Mouse (Mus musculus) bone marrow macrophage, adult 2 months (primary cell): Measurements from ENCODE around the gene L3mbtl2. TPM values are rescaled to one million over a fixed set of nuclear protein-coding genes. Genes with fewer than 3 reads are reported as not detected.

Experiments used
- H3K27ac ChIP-seq: 2 replicates; pipeline ENCODE4 v1.5.1; 2012; ENCODE audit warnings: low read depth, low read length; ENCODE audit not compliant: insufficient read depth
- H3K4me1 ChIP-seq: 2 replicates; pipeline ENCODE4 v1.6.1; 2012; ENCODE audit warnings: low read length; ENCODE audit not compliant: control insufficient read depth, insufficient read depth
- H3K4me3 ChIP-seq: 2 replicates; pipeline ENCODE4 v1.5.1; 2012; ENCODE audit warnings: mild to moderate bottlenecking, low read length, moderate library complexity; ENCODE audit not compliant: insufficient read depth
- CTCF ChIP-seq: IDR thresholded peaks from 2 replicates; pipeline ENCODE4 v1.5.1; 2012; ENCODE audit warnings: low read depth, mild to moderate bottlenecking, low read length, moderate library complexity
- POLR2A ChIP-seq: IDR thresholded peaks from 2 replicates; pipeline ENCODE4 v1.6.1; 2012; ENCODE audit warnings: mild to moderate bottlenecking, low read depth, low read length, borderline replicate concordance
- polyA plus RNA-seq: library from polyadenylated mRNA; stranded (reverse); fragments of >200 nt; gene quantifications from 2 replicates; pipeline ENCODE4 v1.2.4, GENCODE M21; 2012; ENCODE audit not compliant: missing spikeins, insufficient read depth, insufficient read length

L3mbtl2 gene
- polyA plus RNA-seq, 1 experiment = 11.1 TPM

GRCm38 (mm10) chr15:81729792-81730635, 66.3 kb downstream of the L3mbtl2 start:
- peak overlapping the region; percentile 3 for H3K27ac ChIP-seq
- H3K4me1 ChIP-seq = peaks cover 6% of the 10 kb centered on the region
- TF ChIP-seq POLR2A (no peak), CTCF (no peak)
- H3K4me3 ChIP-seq = peak overlapping the region; percentile 93

- no peak overlapping the region for H3K4me3 ChIP-seq
- H3K4me1 ChIP-seq = no peaks in the 10 kb centered on the region
- TF ChIP-seq CTCF (no peak), POLR2A (no peak)
Measured at GRCm38 (mm10) chr15:81735075-81735474, 71.4 kb downstream of the L3mbtl2 start.

More at GRCm38 (mm10) chr15:81735075-81735474, 71.4 kb downstream of the L3mbtl2 start:
- no peak overlapping the region for H3K27ac ChIP-seq

Other genes starting within 250 kb of the L3mbtl2 start
- 113 and 142 TPM in 2 replicates for gene Rbx1, start 197.6 kb upstream of the L3mbtl2 start, polyA plus RNA-seq
- 66.3 and 72.9 TPM in 2 replicates for gene Ep300, start 78.5 kb upstream of the L3mbtl2 start, polyA plus RNA-seq
- gene Chadl, start 33.4 kb downstream of the L3mbtl2 start, polyA plus RNA-seq = 0.67 TPM in 1 of 2 replicates, not detected in the other
- gene Zc3h7b, start 81.2 kb downstream of the L3mbtl2 start, polyA plus RNA-seq = 13.3 and 13.6 TPM in 2 replicates
- 54.7 and 54.8 TPM in 2 replicates for gene Rangap1, start 81.6 kb downstream of the L3mbtl2 start, polyA plus RNA-seq
- 69.3 and 74.1 TPM in 2 replicates for gene Tef, start 138.5 kb downstream of the L3mbtl2 start, polyA plus RNA-seq
- 35.4 and 35.8 TPM in 2 replicates for gene Tob2, start 194.9 kb downstream of the L3mbtl2 start, polyA plus RNA-seq
- 45.5 and 51.6 TPM in 2 replicates for gene Phf5a, start 208.0 kb downstream of the L3mbtl2 start, polyA plus RNA-seq
- gene Aco2, start 208.4 kb downstream of the L3mbtl2 start, polyA plus RNA-seq = 79.8 and 97.0 TPM in 2 replicates